Mouse (Mus musculus): ENCODE data around the gene Abcb4. TPM values are rescaled to one million over a fixed set of nuclear protein-coding genes. Genes with fewer than 3 reads are reported as not detected.
A peak's percentile ranks its signal among the peaks of the same experiment; 100 is the strongest.
"Not testable (repeated sequence)": the region's sequence is repeated elsewhere in the genome, so short reads cannot be mapped to it uniquely, and the experiment has no call there.

Abcb4 gene
- 0.23 and 0.25 TPM in 2 replicates for polyA plus RNA-seq (2015; fragmentation: Nextera tagmentation; extraction: Ambion mirVana)

GRCm38 (mm10) chr5:8893300-8894103 is at the start of gene Abcb4:
Gene Abcb4 (plus strand): TSS chr5:8893717.
- peak; percentile 77; the same call in 1 of the 2 replicates for ATAC-seq (ENCODE audit: borderline replicate concordance, extremely low read depth, low FRiP score, low TSS enrichment)
- Histone ChIP-seq H3K4me1 (peaks cover 5% of the 10 kb centered on the region), H3K27ac (no peak within 1 kb of the TSS), H3K9me3 (no peaks in the 10 kb centered on the region), H3K9ac (peak within 1 kb of the TSS; percentile 24; the same call in 1 of the 2 replicates), H3K27me3 (peaks cover 18% of the 10 kb centered on the region; the same call in 1 of the 2 replicates), H3K4me3 (peak within 1 kb of the TSS; percentile 51), H3K36me3 (no peaks in the 10 kb centered on the region), H3K4me2 (peak within 1 kb of the TSS; percentile 96)
- WGBS, result 1% methylated on average over 64 of the region's 65 CpGs

GRCm38 (mm10) chr5:8848607-8849575 is 44.6 kb upstream of the Abcb4 start:
- H3K9me3 ChIP-seq; H3K27me3 ChIP-seq; H3K9ac ChIP-seq; H3K4me3 ChIP-seq; H3K4me2 ChIP-seq; ATAC-seq (ENCODE audit: borderline replicate concordance, extremely low read depth, low FRiP score, low TSS enrichment); H3K27ac ChIP-seq; H3K4me1 ChIP-seq; H3K36me3 ChIP-seq: not testable (repeated sequence)
- 67% methylated on average over 6 of the region's 9 CpGs for WGBS

- Histone ChIP-seq H3K4me1 (no peaks in the 10 kb centered on the region), H3K9me3 (no peaks in the 10 kb centered on the region), H3K4me2 (no peak overlapping the region), H3K27ac (no peak overlapping the region), H3K27me3 (no peaks in the 10 kb centered on the region), H3K4me3 (no peak overlapping the region), H3K9ac (no peak overlapping the region), H3K36me3 (no peaks in the 10 kb centered on the region)
- no peak for ATAC-seq (ENCODE audit: borderline replicate concordance, extremely low read depth, low FRiP score, low TSS enrichment)
- 70% methylated on average over 4 of the region's 4 CpGs for WGBS
Measured at GRCm38 (mm10) chr5:8850851-8851250, 42.7 kb upstream of the Abcb4 start.

GRCm38 (mm10) chr5:8857201-8857600 is 36.3 kb upstream of the Abcb4 start:
- no peak overlapping the region for H3K27ac ChIP-seq
- H3K27me3 ChIP-seq, result no peaks in the 10 kb centered on the region
- WGBS, result 70% methylated on average over 6 of the region's 6 CpGs
- no peak overlapping the region for H3K4me3 ChIP-seq
- H3K4me1 ChIP-seq, result no peaks in the 10 kb centered on the region
- H3K9me3 ChIP-seq, result no peaks in the 10 kb centered on the region
- no peak overlapping the region for H3K9ac ChIP-seq
- ATAC-seq (ENCODE audit: borderline replicate concordance, extremely low read depth, low FRiP score, low TSS enrichment), result no peak
- H3K36me3 ChIP-seq, result no peaks in the 10 kb centered on the region
- H3K4me2 ChIP-seq, result no peak overlapping the region

- WGBS, result 59% methylated on average over 1 of the region's 1 CpGs
- H3K27ac ChIP-seq, result no peak overlapping the region
- no peaks in the 10 kb centered on the region for H3K36me3 ChIP-seq
- H3K4me2 ChIP-seq, result no peak overlapping the region
- no peaks in the 10 kb centered on the region for H3K9me3 ChIP-seq
- no peaks in the 10 kb centered on the region for H3K27me3 ChIP-seq
- H3K4me1 ChIP-seq, result no peaks in the 10 kb centered on the region
- no peak for ATAC-seq (ENCODE audit: borderline replicate concordance, extremely low read depth, low FRiP score, low TSS enrichment)
- no peak overlapping the region for H3K4me3 ChIP-seq
- no peak overlapping the region for H3K9ac ChIP-seq
Measured at GRCm38 (mm10) chr5:8861811-8862210, 31.7 kb upstream of the Abcb4 start.

- WGBS, result 43% methylated on average over 14 of the region's 14 CpGs
- no peak overlapping the region for H3K4me3 ChIP-seq
- H3K27ac ChIP-seq, result no peak overlapping the region
- H3K4me1 ChIP-seq, result no peaks in the 10 kb centered on the region
- no peak overlapping the region for H3K4me2 ChIP-seq
- no peaks in the 10 kb centered on the region for H3K9me3 ChIP-seq
- H3K36me3 ChIP-seq, result no peaks in the 10 kb centered on the region
- no peaks in the 10 kb centered on the region for H3K27me3 ChIP-seq
- no peak for ATAC-seq (ENCODE audit: borderline replicate concordance, extremely low read depth, low FRiP score, low TSS enrichment)
- H3K9ac ChIP-seq, result no peak overlapping the region
Measured at GRCm38 (mm10) chr5:8863580-8864337, 29.8 kb upstream of the Abcb4 start.

GRCm38 (mm10) chr5:8865630-8866029 is 27.9 kb upstream of the Abcb4 start:
- 92% methylated on average over 11 of the region's 11 CpGs for WGBS
- not testable (repeated sequence) for H3K4me3 ChIP-seq; H3K9ac ChIP-seq; H3K4me1 ChIP-seq; H3K36me3 ChIP-seq; H3K27me3 ChIP-seq; H3K27ac ChIP-seq; ATAC-seq (ENCODE audit: borderline replicate concordance, extremely low read depth, low FRiP score, low TSS enrichment); H3K4me2 ChIP-seq; H3K9me3 ChIP-seq

- Histone ChIP-seq H3K27me3 (no peaks in the 10 kb centered on the region), H3K9me3 (no peaks in the 10 kb centered on the region), H3K9ac (no peak overlapping the region), H3K4me1 (no peaks in the 10 kb centered on the region), H3K4me3 (no peak overlapping the region), H3K4me2 (no peak overlapping the region), H3K36me3 (no peaks in the 10 kb centered on the region), H3K27ac (no peak overlapping the region)
- ATAC-seq (ENCODE audit: borderline replicate concordance, extremely low read depth, low FRiP score, low TSS enrichment), result no peak
- 78% methylated on average over 5 of the region's 5 CpGs for WGBS
Measured at GRCm38 (mm10) chr5:8866366-8866765, 27.2 kb upstream of the Abcb4 start.

- Histone ChIP-seq H3K27me3 (no peaks in the 10 kb centered on the region), H3K4me1 (no peaks in the 10 kb centered on the region), H3K27ac (no peak overlapping the region), H3K9me3 (no peaks in the 10 kb centered on the region), H3K36me3 (no peaks in the 10 kb centered on the region), H3K9ac (no peak overlapping the region), H3K4me2 (no peak overlapping the region), H3K4me3 (no peak overlapping the region)
- no peak for ATAC-seq (ENCODE audit: borderline replicate concordance, extremely low read depth, low FRiP score, low TSS enrichment)
- WGBS, result 19% methylated on average over 1 of the region's 1 CpGs
Measured at GRCm38 (mm10) chr5:8868019-8868418, 25.5 kb upstream of the Abcb4 start.

GRCm38 (mm10) chr5:8872979-8873915 is 20.3 kb upstream of the Abcb4 start:
- no peaks in the 10 kb centered on the region for H3K27me3 ChIP-seq
- no peak overlapping the region for H3K4me2 ChIP-seq
- H3K36me3 ChIP-seq, result no peaks in the 10 kb centered on the region
- 83% methylated on average over 6 of the region's 6 CpGs for WGBS
- H3K27ac ChIP-seq, result no peak overlapping the region
- no peaks in the 10 kb centered on the region for H3K4me1 ChIP-seq
- no peak for ATAC-seq (ENCODE audit: borderline replicate concordance, extremely low read depth, low FRiP score, low TSS enrichment)
- no peak overlapping the region for H3K9ac ChIP-seq
- H3K4me3 ChIP-seq, result no peak overlapping the region
- no peaks in the 10 kb centered on the region for H3K9me3 ChIP-seq

GRCm38 (mm10) chr5:8877086-8877485 is 16.4 kb upstream of the Abcb4 start:
- no peak for ATAC-seq (ENCODE audit: borderline replicate concordance, extremely low read depth, low FRiP score, low TSS enrichment)
- no peak overlapping the region for H3K4me2 ChIP-seq
- no peak overlapping the region for H3K27ac ChIP-seq
- no peaks in the 10 kb centered on the region for H3K9me3 ChIP-seq
- H3K36me3 ChIP-seq, result no peaks in the 10 kb centered on the region
- 58% methylated on average over 2 of the region's 2 CpGs for WGBS
- H3K4me3 ChIP-seq, result no peak overlapping the region
- H3K9ac ChIP-seq, result no peak overlapping the region
- no peaks in the 10 kb centered on the region for H3K27me3 ChIP-seq
- H3K4me1 ChIP-seq, result no peaks in the 10 kb centered on the region
